Mouse (Mus musculus) intestine, embryonic 16.5 days (tissue): ENCODE results near the gene Enkur. TPM values are rescaled to one million over a fixed set of nuclear protein-coding genes. Genes with fewer than 3 reads are reported as not detected.
A peak's percentile ranks its signal among the peaks of the same experiment; 100 is the strongest.

Experiments
- ATAC-seq: fragments of 200-750 bp; cut with Nextera tagmentation; 2 replicates; pipeline ENCODE4 v1.8.0; 2017; ENCODE audit warnings: moderate TSS enrichment, moderate library complexity
- H3K27ac ChIP-seq: fragments of 300-500 bp; sonication (generic); 2 replicates; pipeline ENCODE4 v1.5.1; 2014; ENCODE audit warnings: mild to moderate bottlenecking, low read length
- H3K27me3 ChIP-seq: fragments of 300-500 bp; sonication (generic); replicated peaks from 2 replicates; pipeline ENCODE4 v1.6.1; 2014; ENCODE audit warnings: low read length, control low read depth, mixed read lengths; ENCODE audit not compliant: control insufficient read depth, insufficient read depth
- H3K36me3 ChIP-seq: fragments of 300-500 bp; sonication (generic); 2 replicates; pipeline ENCODE4 v1.6.1; 2014; ENCODE audit warnings: low read length, control low read depth; ENCODE audit not compliant: control insufficient read depth, insufficient read depth
- H3K4me1 ChIP-seq: fragments of 300-500 bp; sonication (generic); 2 replicates; pipeline ENCODE4 v1.6.1; 2014; ENCODE audit warnings: low read length, control low read depth, mixed read lengths; ENCODE audit not compliant: control insufficient read depth, insufficient read depth
- H3K4me2 ChIP-seq: fragments of 300-500 bp; sonication (generic); 2 replicates; pipeline ENCODE4 v1.6.1; 2014; ENCODE audit warnings: low read depth, low read length, control low read depth
- H3K4me3 ChIP-seq: fragments of 300-500 bp; sonication (generic); 2 replicates; pipeline ENCODE4 v1.5.1; 2014; ENCODE audit warnings: mild to moderate bottlenecking, low read length
- H3K9ac ChIP-seq: fragments of 300-500 bp; sonication (generic); 2 replicates; pipeline ENCODE4 v1.6.1; 2014; ENCODE audit warnings: low read depth, low read length
- H3K9me3 ChIP-seq: fragments of 300-500 bp; sonication (generic); 2 replicates; pipeline ENCODE4 v1.6.1; 2016; ENCODE audit warnings: low read length, control low read depth; ENCODE audit not compliant: control insufficient read depth
- WGBS: fragments of 180-500 bp; shearing (Covaris S2); extraction: QIAGEN DNeasy Blood & Tissue Kit; methylation state at CpG from one replicate; pipeline ENCODE4 v1.1.7; 2014; 5-methylcytosine and 5-hydroxymethylcytosine counted together
- polyA plus RNA-seq: library from polyadenylated mRNA; unstranded; fragments of >200 nt; fragmentation: Nextera tagmentation; extraction: Ambion mirVana; gene quantifications from 2 replicates; pipeline ENCODE4 v1.2.1, GENCODE M21; 2015

Enkur gene
- polyA plus RNA-seq, 1 experiment from 2014 or later: 1.1 TPM

DNA sequence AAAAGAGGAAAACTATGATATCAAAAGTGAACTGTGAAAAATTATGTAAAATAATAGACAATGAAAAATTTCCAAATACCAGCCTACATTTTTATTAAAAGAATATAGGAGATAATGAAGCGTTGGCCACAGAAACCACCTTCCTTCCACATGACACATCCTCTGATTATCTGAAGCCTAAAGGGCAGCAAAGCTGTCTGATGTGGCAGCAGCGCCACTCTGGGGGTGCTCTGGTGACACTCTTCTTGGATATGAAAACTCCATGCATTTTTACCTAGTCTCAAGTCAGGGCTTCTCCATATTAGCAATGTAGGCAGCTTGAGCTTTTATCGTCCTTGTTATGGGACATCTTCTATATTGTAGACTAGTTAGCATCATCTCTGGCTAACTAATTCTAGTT lies 51.7 kb downstream of the Enkur start:
- H3K4me1 ChIP-seq: no peaks in the 10 kb centered on the region
- no peak overlapping the region for H3K4me2 ChIP-seq
- WGBS: 87% methylated on average over 3 of the region's 3 CpGs
- H3K36me3 ChIP-seq: no peaks in the 10 kb centered on the region
- no peak overlapping the region for H3K27ac ChIP-seq
- no peaks in the 10 kb centered on the region for H3K9me3 ChIP-seq
- H3K27me3 ChIP-seq: no peaks in the 10 kb centered on the region
- no peak overlapping the region for H3K4me3 ChIP-seq
- H3K9ac ChIP-seq: no peak overlapping the region
- ATAC-seq: no peak

DNA sequence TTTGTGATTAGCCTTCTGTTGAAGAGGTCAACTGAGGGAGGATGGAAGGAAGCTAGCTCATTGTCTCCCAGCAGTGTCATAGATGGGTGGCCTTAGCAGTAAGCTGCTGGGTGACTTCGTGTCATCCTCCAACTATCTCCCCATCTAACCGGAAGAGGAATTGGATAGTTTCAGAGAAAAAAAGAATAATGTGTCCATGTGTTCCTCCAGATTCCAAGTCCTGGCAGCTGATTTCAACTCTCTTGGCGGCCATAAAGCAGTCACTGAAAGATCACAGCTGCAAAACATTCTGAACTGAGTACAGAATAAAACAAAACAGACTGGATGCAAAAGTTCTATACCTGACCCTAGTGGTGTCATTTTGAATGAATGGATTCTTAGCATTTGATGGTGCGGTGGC lies 58.0 kb downstream of the Enkur start:
- H3K9ac ChIP-seq: no peak overlapping the region
- H3K36me3 ChIP-seq: no peaks in the 10 kb centered on the region
- 71% methylated on average over 4 of the region's 4 CpGs for WGBS
- no peak overlapping the region for H3K4me3 ChIP-seq
- no peaks in the 10 kb centered on the region for H3K4me1 ChIP-seq
- H3K9me3 ChIP-seq: no peaks in the 10 kb centered on the region
- no peak overlapping the region for H3K27ac ChIP-seq
- peaks cover 4% of the 10 kb centered on the region; the same call in 1 of the 2 replicates for H3K27me3 ChIP-seq
- no peak overlapping the region for H3K4me2 ChIP-seq
- ATAC-seq: no peak

DNA sequence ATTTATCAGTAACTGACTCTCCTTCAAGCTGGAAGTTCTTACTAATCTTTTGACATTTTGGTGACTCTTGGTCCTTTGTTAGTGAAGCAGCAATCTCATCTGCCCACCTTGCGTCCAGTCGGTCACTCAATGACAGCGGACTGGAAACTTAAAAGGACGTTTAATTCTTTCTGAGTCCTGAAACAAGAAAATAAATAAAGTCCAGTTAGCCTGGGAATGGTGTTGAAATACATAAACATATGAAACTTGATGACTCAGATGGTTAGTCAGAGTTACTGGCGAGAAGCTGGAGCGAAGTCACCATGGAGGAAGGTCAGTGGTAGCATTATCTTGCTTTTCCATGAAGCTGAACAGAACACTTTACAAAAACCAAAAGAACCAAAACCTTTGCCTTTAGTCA lies 58.7 kb downstream of the Enkur start:
- Histone ChIP-seq H3K27me3 (peaks cover 4% of the 10 kb centered on the region; the same call in 1 of the 2 replicates), H3K4me3 (no peak overlapping the region), H3K4me2 (no peak overlapping the region), H3K27ac (no peak overlapping the region), H3K36me3 (no peaks in the 10 kb centered on the region), H3K9me3 (no peaks in the 10 kb centered on the region), H3K4me1 (0 out of 2 replicates have a peak, but pooled peaks cover under 1% of the 10 kb centered on the region), H3K9ac (no peak overlapping the region)
- 74% methylated on average over 6 of the region's 6 CpGs for WGBS
- no peak for ATAC-seq

DNA sequence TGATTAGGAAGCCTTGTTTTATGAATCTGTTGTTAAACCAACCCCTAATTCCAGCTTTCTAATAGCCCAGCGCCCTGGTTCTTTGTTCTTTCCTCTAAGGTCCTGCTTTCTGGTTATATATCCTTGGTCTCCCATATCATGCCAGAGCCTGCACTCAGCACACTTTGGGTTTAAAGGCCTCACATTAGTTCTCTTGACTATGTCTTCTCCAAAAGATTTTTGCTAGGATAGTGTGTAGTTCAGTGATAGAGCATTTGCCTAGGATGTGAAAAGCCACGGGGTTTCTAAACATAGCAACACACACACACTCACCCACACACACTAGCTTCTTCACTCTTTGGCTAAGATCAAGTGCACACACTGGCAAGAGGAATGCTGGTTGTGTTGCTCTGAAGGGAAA lies 62.5 kb downstream of the Enkur start:
- Histone ChIP-seq H3K27ac (no peak overlapping the region), H3K4me3 (peak overlapping the region; percentile 64), H3K36me3 (no peaks in the 10 kb centered on the region), H3K4me1 (0 out of 2 replicates have a peak, but pooled peaks cover 2% of the 10 kb centered on the region), H3K9me3 (no peaks in the 10 kb centered on the region), H3K4me2 (peak overlapping the region; percentile 100), H3K9ac (no peak overlapping the region), H3K27me3 (peaks cover 4% of the 10 kb centered on the region; the same call in 1 of the 2 replicates)
- whole genome bisulfite sequencing: 21% methylated on average over 2 of the region's 2 CpGs
- ATAC-seq: peak; percentile 13; the same call in 1 of the 2 replicates

DNA sequence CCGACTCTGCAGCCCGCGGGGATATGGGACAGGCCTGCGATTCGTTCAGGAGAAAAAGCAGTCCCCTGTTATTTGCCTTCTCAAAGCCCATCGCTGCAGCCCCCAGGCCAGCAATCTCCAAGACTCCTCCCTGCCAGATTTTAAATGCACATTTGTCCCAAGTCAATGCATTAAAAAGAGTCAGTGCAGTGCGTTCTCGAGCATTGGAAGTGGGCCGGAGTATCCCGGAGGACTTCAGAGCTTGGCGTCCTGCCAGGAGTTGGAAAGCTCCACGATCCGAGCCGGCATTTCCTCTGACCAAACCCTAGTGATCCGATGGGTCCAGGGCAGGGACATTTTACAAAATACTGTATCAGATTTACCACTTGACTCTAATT lies 63.0 kb downstream of the Enkur start:
- Histone ChIP-seq H3K9me3 (no peaks in the 10 kb centered on the region), H3K27ac (peak overlapping the region; percentile 41), H3K4me1 (0 out of 2 replicates have a peak, but pooled peaks cover 2% of the 10 kb centered on the region), H3K4me3 (peak overlapping the region; percentile 64), H3K27me3 (peaks cover 4% of the 10 kb centered on the region; the same call in 1 of the 2 replicates), H3K4me2 (peak overlapping the region; percentile 100), H3K9ac (peak overlapping the region; percentile 67), H3K36me3 (no peaks in the 10 kb centered on the region)
- ATAC-seq: peak; percentile 81
- WGBS: 1% methylated on average over 15 of the region's 15 CpGs

DNA sequence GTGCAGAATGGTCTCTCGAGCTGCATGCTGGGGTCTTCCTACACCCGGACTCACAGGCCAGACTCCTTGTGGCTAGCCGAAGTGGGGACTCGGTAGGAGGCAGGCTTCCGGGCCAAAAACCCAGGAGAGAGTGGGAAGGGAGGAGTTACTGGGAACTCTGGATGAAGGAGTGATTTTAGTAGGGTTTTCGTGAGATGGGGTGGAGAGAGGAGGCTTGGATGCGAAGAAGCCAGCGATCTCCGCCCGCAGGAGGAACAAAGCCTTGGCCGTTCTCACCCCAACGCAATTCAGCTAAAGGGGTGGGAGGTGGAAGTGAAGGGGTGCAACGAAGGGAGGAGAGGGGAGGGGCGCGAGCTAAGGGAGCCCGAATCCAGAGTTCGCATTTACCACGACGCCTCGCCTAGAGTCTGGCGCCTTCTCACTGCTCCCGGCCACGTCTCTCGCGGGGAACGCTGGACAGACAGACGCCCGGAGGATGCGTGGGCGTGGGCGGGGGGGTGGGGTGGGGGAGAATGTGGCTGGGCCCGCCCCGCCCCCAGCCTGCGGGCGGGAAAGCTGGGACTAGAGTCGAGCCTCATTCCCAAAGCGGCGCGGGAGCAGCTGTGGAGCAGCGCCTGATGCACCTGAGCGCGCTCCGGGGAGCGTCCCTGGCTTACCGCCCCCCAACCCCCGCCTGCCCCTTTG lies 63.5 kb downstream of the Enkur start:
- Histone ChIP-seq H3K4me1 (0 out of 2 replicates have a peak, but pooled peaks cover 2% of the 10 kb centered on the region), H3K4me2 (peak overlapping the region; percentile 100), H3K27ac (peak overlapping the region; percentile 41), H3K9me3 (no peaks in the 10 kb centered on the region), H3K27me3 (peaks cover 4% of the 10 kb centered on the region; the same call in 1 of the 2 replicates), H3K4me3 (peak overlapping the region; percentile 64), H3K36me3 (no peaks in the 10 kb centered on the region), H3K9ac (peak overlapping the region; percentile 67)
- WGBS: under 1% methylated on average over 39 of the region's 46 CpGs
- ATAC-seq: peak; percentile 85

DNA sequence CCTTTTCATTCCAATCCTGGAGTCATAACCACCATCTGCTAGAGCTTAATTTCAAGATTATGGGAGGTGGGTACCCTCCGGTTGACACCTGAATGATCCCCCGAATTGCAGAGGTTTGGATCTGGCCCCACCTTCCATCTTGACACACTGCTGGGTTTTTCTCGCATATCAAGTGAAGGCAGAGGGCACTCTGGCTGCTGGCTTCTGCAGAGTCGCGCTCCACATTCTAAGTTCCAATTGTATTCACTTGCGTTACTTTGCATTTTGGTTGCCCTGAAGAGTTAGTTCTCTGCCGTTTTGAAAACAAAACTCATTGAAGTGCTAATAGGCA lies 64.0 kb downstream of the Enkur start:
- Histone ChIP-seq H3K9me3 (no peaks in the 10 kb centered on the region), H3K9ac (peak overlapping the region; percentile 67), H3K4me3 (peak overlapping the region; percentile 64), H3K4me1 (0 out of 2 replicates have a peak, but pooled peaks cover 2% of the 10 kb centered on the region), H3K27ac (0 out of 2 replicates have a peak overlapping the region, but pooled peaks have one; percentile 41), H3K4me2 (peak overlapping the region; percentile 100), H3K36me3 (no peaks in the 10 kb centered on the region), H3K27me3 (peaks cover 4% of the 10 kb centered on the region; the same call in 1 of the 2 replicates)
- WGBS: 28% methylated on average over 7 of the region's 7 CpGs
- ATAC-seq: 0 out of 2 replicates have a peak, but pooled peaks have one; percentile 36

Other genes starting within 250 kb of the Enkur start
- gene Arhgap21, start 236.5 kb downstream of the Enkur start, polyA plus RNA-seq: 7.4 and 7.7 TPM in 2 replicates
- 6.0 and 6.3 TPM in 2 replicates for gene Thnsl1, start 359 bp upstream of the Enkur start, polyA plus RNA-seq
- 0.02 TPM in 1 of 2 replicates, not detected in the other for gene Gpr158, start 162.2 kb upstream of the Enkur start, polyA plus RNA-seq